Mouse (Mus musculus) CH12.LX (cell line): ENCODE measurements at regions not wholly inside any gene's neighbourhood (a gene's known extent, or its start where the extent isn't known, plus 50 kb on each side); places are given as distances from the start of the nearest gene placed in this dataset.

Source experiments
- CHD1 ChIP-seq: IDR thresholded peaks from 2 replicates; pipeline ENCODE4 v1.6.1; 2012; ENCODE audit warnings: low read depth, low read length, improper control_type of control experiment, inconsistent platforms
- CHD2 ChIP-seq: IDR thresholded peaks from 2 replicates; pipeline ENCODE4 v1.6.1; 2011; ENCODE audit warnings: low read length, improper control_type of control experiment
- CTCF ChIP-seq, 2 experiments: IDR thresholded peaks in 1 of 2; conservative IDR thresholded peaks in 1 of 2; 2 replicates each; pipeline ENCODE4 v1.5.1; 2011 to 2012; ENCODE audit warnings: low read depth in 2 of 2, low read length in 2 of 2, improper control_type of control experiment in 1 of 2, inconsistent platforms in 1 of 2, mild to moderate bottlenecking in 1 of 2, moderate library complexity in 1 of 2
- HCFC1 ChIP-seq: IDR thresholded peaks from 2 replicates; pipeline ENCODE4 v1.6.1; 2012; ENCODE audit warnings: low read depth, mild to moderate bottlenecking, inconsistent platforms, low read length, improper control_type of control experiment
- JUN ChIP-seq: IDR thresholded peaks from 2 replicates; pipeline ENCODE4 v1.6.1; 2011; ENCODE audit warnings: low read depth, mild to moderate bottlenecking, low read length, improper control_type of control experiment, moderate library complexity; ENCODE audit not compliant: insufficient read depth
- MAZ ChIP-seq: IDR thresholded peaks from 2 replicates; pipeline ENCODE4 v1.6.1; 2012; ENCODE audit warnings: low read depth, mild to moderate bottlenecking, inconsistent platforms, low read length, improper control_type of control experiment, moderate library complexity
- MXI1 ChIP-seq: IDR thresholded peaks from 2 replicates; pipeline ENCODE4 v1.6.1; 2011; ENCODE audit warnings: mild to moderate bottlenecking, low read depth, low read length, improper control_type of control experiment
- POLR2A ChIP-seq: IDR thresholded peaks from 2 replicates; pipeline ENCODE4 v1.6.1; 2011; ENCODE audit warnings: low read depth, mild to moderate bottlenecking, improper control_type of control experiment, low read length
- POLR2AphosphoS2 ChIP-seq: IDR thresholded peaks from 2 replicates; pipeline ENCODE4 v1.6.1; 2011; ENCODE audit warnings: low read depth, low read length, improper control_type of control experiment
- TCF12 ChIP-seq: IDR thresholded peaks from 2 replicates; pipeline ENCODE4 v1.6.1; 2014; ENCODE audit warnings: low read depth, mild to moderate bottlenecking, inconsistent platforms, low read length, improper control_type of control experiment
- UBTF ChIP-seq: IDR thresholded peaks from 2 replicates; pipeline ENCODE4 v1.6.1; 2012; ENCODE audit warnings: low read depth, mild to moderate bottlenecking, inconsistent platforms, low read length, improper control_type of control experiment, moderate library complexity
- USF1 ChIP-seq: IDR thresholded peaks from 2 replicates; pipeline ENCODE4 v1.6.1; 2014; ENCODE audit warnings: low read depth, mild to moderate bottlenecking, inconsistent platforms, low read length, improper control_type of control experiment
- ZMIZ1 ChIP-seq: IDR thresholded peaks from 2 replicates; pipeline ENCODE4 v1.6.1; 2012; ENCODE audit warnings: low read depth, mild to moderate bottlenecking, inconsistent platforms, low read length, improper control_type of control experiment
- ZNF384 ChIP-seq: IDR thresholded peaks from 2 replicates; pipeline ENCODE4 v1.6.1; 2012; ENCODE audit warnings: low read depth, low read length, improper control_type of control experiment, inconsistent platforms

DNA sequence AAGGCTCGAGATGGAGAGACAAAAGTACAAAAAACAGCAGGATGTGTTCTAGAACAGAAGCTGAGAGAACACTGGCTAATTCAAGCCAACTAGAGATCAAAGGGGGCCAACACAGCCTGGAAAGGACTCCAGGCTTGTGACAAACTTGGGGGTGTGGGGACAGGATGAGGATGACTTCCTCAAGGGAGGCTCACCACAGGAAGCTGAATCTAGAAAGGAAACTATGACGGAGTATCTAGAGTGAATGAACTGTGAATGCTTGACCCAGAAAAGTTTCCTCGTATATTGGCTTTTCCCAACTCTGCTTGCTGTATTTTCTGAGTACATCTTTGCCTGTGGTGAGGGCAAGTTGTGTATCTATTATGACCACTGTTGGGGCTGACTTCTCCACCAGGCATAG lies 93.3 kb upstream of the Cited2 start:
- TF ChIP-seq POLR2A = no peak
- TF ChIP-seq HCFC1 = no peak
- TF ChIP-seq ZNF384 = no peak
- no peak for TF ChIP-seq ZMIZ1
- no peak for TF ChIP-seq CHD1
- TF ChIP-seq CHD2 = no peak
- TF ChIP-seq MXI1 = no peak
- TF ChIP-seq CTCF (conservative IDR thresholded peaks at IDR 0.05 in 1 of 2, IDR thresholded peaks at IDR 0.05 in 1 of 2; ENCODE audit: low read depth in 2 of 2, low read length in 2 of 2) = no peak
- TF ChIP-seq UBTF = no peak
- TF ChIP-seq TCF12 = no peak
- no peak for TF ChIP-seq USF1
- no peak for TF ChIP-seq MAZ
- no peak for TF ChIP-seq POLR2AphosphoS2
- peak; percentile 78 for TF ChIP-seq JUN
